Mouse (Mus musculus): Measurements from ENCODE around the gene Tnfsf15.

DNA sequence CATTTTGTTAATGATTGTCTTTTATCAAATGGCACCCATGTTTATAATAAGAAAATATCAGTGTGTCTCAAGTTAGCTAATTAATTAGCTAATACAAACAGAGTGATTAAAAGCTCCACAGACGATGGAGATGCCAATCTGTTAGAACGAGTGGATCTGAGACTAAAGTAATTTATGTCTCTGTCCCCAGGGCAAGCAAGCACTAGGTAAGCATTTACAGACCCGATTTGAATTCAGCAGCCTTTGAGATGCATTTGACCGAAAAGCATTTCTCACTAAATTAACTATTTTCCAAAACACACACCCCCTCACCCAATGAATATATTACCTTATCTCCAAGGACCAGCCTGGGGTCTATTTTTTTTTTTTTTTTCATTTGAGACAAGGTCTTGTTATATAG, 18.2 kb downstream of the Tnfsf15 start:
- TF ChIP-seq EP300 (IDR thresholded peaks at IDR 0.05; ENCODE audit: low read depth): no peak
- TF ChIP-seq CTCF (IDR thresholded peaks at IDR 0.05; ENCODE audit: low read depth): no peak

Data from heart, postnatal 0 days (tissue).